Mouse (Mus musculus) midbrain, embryonic 14.5 days (tissue): ENCODE data around the gene Ttl. TPM values are rescaled to one million over a fixed set of nuclear protein-coding genes. Genes with fewer than 3 reads are reported as not detected.

Experiments used
- ATAC-seq: fragments of 200-750 bp; cut with Nextera tagmentation; 2 replicates; pipeline ENCODE4 v1.8.0; 2017; ENCODE audit warnings: moderate number of reproducible peaks, moderate library complexity; ENCODE audit not compliant: low FRiP score, low TSS enrichment
- DNase-seq: peaks from one replicate; pipeline ENCODE4 v3.0.0-alpha.2; 2015
- H3K27ac ChIP-seq: fragments of 300-500 bp; sonication (generic); replicated peaks from 2 replicates; pipeline ENCODE4 v1.5.1; 2014; ENCODE audit warnings: mild to moderate bottlenecking, low read depth, low read length, moderate library complexity
- H3K27me3 ChIP-seq: fragments of 300-500 bp; sonication (generic); 2 replicates; pipeline ENCODE4 v1.6.1; 2014; ENCODE audit warnings: low read length, control low read depth, mixed read lengths; ENCODE audit not compliant: control insufficient read depth, insufficient read depth
- H3K36me3 ChIP-seq: fragments of 300-500 bp; sonication (generic); 2 replicates; pipeline ENCODE4 v1.6.1; 2014; ENCODE audit warnings: low read length, control low read depth; ENCODE audit not compliant: control insufficient read depth, insufficient read depth
- H3K4me1 ChIP-seq: fragments of 300-500 bp; sonication (generic); 2 replicates; pipeline ENCODE4 v1.6.1; 2014; ENCODE audit warnings: mild to moderate bottlenecking, antibody characterized with exemption, low read length, control low read depth; ENCODE audit not compliant: control insufficient read depth, insufficient read depth
- H3K4me2 ChIP-seq: fragments of 300-500 bp; sonication (generic); 2 replicates; pipeline ENCODE4 v1.6.1; 2014; ENCODE audit warnings: mild to moderate bottlenecking, low read length, moderate library complexity
- H3K4me3 ChIP-seq: fragments of 300-500 bp; sonication (generic); replicated peaks from 2 replicates; pipeline ENCODE4 v1.5.1; 2014; ENCODE audit warnings: low read depth, low read length
- H3K9ac ChIP-seq: fragments of 300-500 bp; sonication (generic); replicated peaks from 2 replicates; pipeline ENCODE4 v1.6.1; 2014; ENCODE audit warnings: mild to moderate bottlenecking, low read length, moderate library complexity
- H3K9me3 ChIP-seq: fragments of 300-500 bp; sonication (generic); 2 replicates; pipeline ENCODE4 v1.6.1; 2016; ENCODE audit warnings: low read length, control low read depth, mixed read lengths; ENCODE audit not compliant: control insufficient read depth
- WGBS: fragments of 180-500 bp; shearing (Covaris S2); extraction: QIAGEN DNeasy Blood & Tissue Kit; methylation state at CpG from one replicate; pipeline ENCODE4 v1.1.7; 2014; 5-methylcytosine and 5-hydroxymethylcytosine counted together
- polyA plus RNA-seq: library from polyadenylated mRNA; unstranded; fragments of >200 nt; fragmentation: Nextera tagmentation; extraction: Ambion mirVana; gene quantifications from 2 replicates; pipeline ENCODE4 v1.2.1, GENCODE M21; 2014

Gene Ttl
- polyA plus RNA-seq, 1 experiment from 2014 or later, result 28.5 TPM

GRCm38 (mm10) chr2:129070296-129070695 lies 4.6 kb downstream of the Ttl start:
- 93% methylated on average over 3 of the region's 3 CpGs for WGBS
- H3K9ac ChIP-seq, result no peak overlapping the region
- no peak for ATAC-seq

DNA sequence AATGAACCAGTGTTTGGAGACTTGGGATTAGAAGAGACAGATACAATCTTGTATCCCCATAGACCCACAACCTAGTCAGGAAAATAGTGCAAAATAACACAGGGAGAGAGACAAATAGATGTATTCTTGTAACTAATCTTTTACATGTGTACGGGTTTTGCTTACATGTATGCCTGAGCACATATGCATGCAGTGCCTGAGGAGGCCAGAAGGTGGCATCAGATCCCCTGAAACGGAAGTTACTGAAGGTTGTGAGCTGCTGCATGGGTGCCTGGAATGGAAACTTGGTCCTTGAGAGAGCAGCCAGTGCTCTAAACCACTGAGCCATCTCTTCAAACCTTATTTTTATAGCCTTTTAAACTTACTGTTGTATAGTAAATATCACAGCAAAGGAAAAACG lies 12.6 kb downstream of the Ttl start:
- H3K9me3 ChIP-seq, result no peaks in the 10 kb centered on the region
- 83% methylated on average over 3 of the region's 3 CpGs for WGBS
- peaks cover 63% of the 10 kb centered on the region for H3K36me3 ChIP-seq
- DNase-seq, result peak; percentile 46
- H3K4me3 ChIP-seq, result no peak overlapping the region
- H3K27me3 ChIP-seq, result no peaks in the 10 kb centered on the region
- H3K4me2 ChIP-seq, result no peak overlapping the region
- no peak overlapping the region for H3K9ac ChIP-seq
- no peaks in the 10 kb centered on the region for H3K4me1 ChIP-seq
- no peak for ATAC-seq
- no peak overlapping the region for H3K27ac ChIP-seq

More at GRCm38 (mm10) chr2:129070296-129070695, 4.6 kb downstream of the Ttl start:
- peaks cover 15% of the 10 kb centered on the region for H3K4me1 ChIP-seq
- no peaks in the 10 kb centered on the region for H3K27me3 ChIP-seq
- no peak for DNase-seq
- no peak overlapping the region for H3K27ac ChIP-seq
- peaks cover 5% of the 10 kb centered on the region; the same call in 1 of the 2 replicates for H3K36me3 ChIP-seq
- no peak overlapping the region for H3K4me2 ChIP-seq
- no peak overlapping the region for H3K4me3 ChIP-seq
- H3K9me3 ChIP-seq, result no peaks in the 10 kb centered on the region

- H3K4me1 ChIP-seq, result no peaks in the 10 kb centered on the region
- H3K9ac ChIP-seq, result no peak overlapping the region
- DNase-seq (no peak), ATAC-seq (no peak)
- no peak overlapping the region for H3K4me3 ChIP-seq
- H3K9me3 ChIP-seq, result no peaks in the 10 kb centered on the region
- no peak overlapping the region for H3K27ac ChIP-seq
- no peaks in the 10 kb centered on the region for H3K27me3 ChIP-seq
- WGBS, result 91% methylated on average over 2 of the region's 2 CpGs
- H3K36me3 ChIP-seq, result peaks cover 69% of the 10 kb centered on the region
- no peak overlapping the region for H3K4me2 ChIP-seq
These were observed 13.5 kb downstream of the Ttl start for GRCm38 (mm10) chr2:129079194-129079593.

DNA sequence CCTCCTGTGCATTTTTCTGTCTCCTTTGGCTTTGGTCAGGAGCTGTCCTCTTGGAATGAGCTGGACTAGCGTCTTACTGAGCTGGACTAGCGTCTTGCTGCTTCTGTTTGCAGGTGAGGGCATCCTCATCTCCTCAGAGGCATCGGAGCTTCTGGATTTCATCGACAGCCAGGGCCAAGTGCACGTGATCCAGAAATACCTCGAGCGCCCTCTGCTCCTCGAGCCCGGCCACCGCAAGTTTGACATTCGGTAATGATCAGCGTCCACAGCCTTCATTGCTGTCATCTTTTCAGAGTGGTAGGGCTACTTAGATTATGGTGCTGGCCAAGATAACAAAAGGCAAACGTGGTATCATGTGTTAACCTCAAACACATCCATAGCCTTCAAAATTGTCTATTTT lies 15.4 kb downstream of the Ttl start:
- H3K27me3 ChIP-seq, result no peaks in the 10 kb centered on the region
- H3K27ac ChIP-seq, result no peak overlapping the region
- DNase-seq (no peak), ATAC-seq (no peak)
- no peak overlapping the region for H3K4me3 ChIP-seq
- H3K9ac ChIP-seq, result no peak overlapping the region
- H3K9me3 ChIP-seq, result no peaks in the 10 kb centered on the region
- no peak overlapping the region for H3K4me2 ChIP-seq
- H3K4me1 ChIP-seq, result no peaks in the 10 kb centered on the region
- H3K36me3 ChIP-seq, result peaks cover 75% of the 10 kb centered on the region
- WGBS, result 74% methylated on average over 13 of the region's 13 CpGs

GRCm38 (mm10) chr2:129083514-129083913 lies 17.8 kb downstream of the Ttl start:
- Histone ChIP-seq H3K27ac (no peak overlapping the region), H3K4me3 (no peak overlapping the region), H3K4me1 (no peaks in the 10 kb centered on the region), H3K9ac (no peak overlapping the region), H3K36me3 (peaks cover 65% of the 10 kb centered on the region), H3K4me2 (no peak overlapping the region), H3K9me3 (no peaks in the 10 kb centered on the region), H3K27me3 (no peaks in the 10 kb centered on the region)
- no peak for DNase-seq
- 95% methylated on average over 5 of the region's 5 CpGs for whole genome bisulfite sequencing
- ATAC-seq, result no peak

GRCm38 (mm10) chr2:129084959-129085358 lies 19.2 kb downstream of the Ttl start:
- H3K36me3 ChIP-seq, result peaks cover 66% of the 10 kb centered on the region
- 49% methylated on average over 2 of the region's 2 CpGs for WGBS

DNA sequence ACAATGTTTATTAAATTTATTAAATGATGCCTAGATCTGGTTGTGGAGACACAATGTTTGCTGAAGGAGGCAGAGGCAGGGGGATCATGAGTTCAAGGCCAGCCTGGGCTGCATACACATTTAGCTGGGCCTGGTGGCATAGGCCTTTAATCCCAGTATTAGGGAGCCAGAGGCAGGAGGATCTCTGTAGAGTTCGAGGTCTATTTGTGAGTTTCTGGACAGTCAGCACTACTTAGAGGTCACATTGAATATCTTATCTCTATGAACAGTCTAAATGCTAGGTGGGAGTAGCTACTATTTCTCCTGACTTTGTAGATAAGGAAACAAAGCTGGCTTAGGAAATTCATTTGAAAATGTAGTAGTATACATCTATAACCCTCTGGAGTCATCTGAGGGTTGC lies 21.8 kb downstream of the Ttl start:
- ATAC-seq (no peak), DNase-seq (no peak)
- Histone ChIP-seq H3K4me3 (no peak overlapping the region), H3K4me2 (no peak overlapping the region), H3K9me3 (no peaks in the 10 kb centered on the region), H3K27ac (no peak overlapping the region), H3K4me1 (no peaks in the 10 kb centered on the region), H3K9ac (no peak overlapping the region), H3K36me3 (peaks cover 64% of the 10 kb centered on the region), H3K27me3 (no peaks in the 10 kb centered on the region)
- 93% methylated on average over 1 of the region's 1 CpGs for WGBS

More at GRCm38 (mm10) chr2:129084959-129085358, 19.2 kb downstream of the Ttl start:
- DNase-seq (peak; percentile 72), ATAC-seq (no peak)
- Histone ChIP-seq H3K4me1 (no peaks in the 10 kb centered on the region), H3K27ac (no peak overlapping the region), H3K4me2 (no peak overlapping the region), H3K4me3 (no peak overlapping the region), H3K9ac (no peak overlapping the region), H3K27me3 (no peaks in the 10 kb centered on the region), H3K9me3 (no peaks in the 10 kb centered on the region)

DNA sequence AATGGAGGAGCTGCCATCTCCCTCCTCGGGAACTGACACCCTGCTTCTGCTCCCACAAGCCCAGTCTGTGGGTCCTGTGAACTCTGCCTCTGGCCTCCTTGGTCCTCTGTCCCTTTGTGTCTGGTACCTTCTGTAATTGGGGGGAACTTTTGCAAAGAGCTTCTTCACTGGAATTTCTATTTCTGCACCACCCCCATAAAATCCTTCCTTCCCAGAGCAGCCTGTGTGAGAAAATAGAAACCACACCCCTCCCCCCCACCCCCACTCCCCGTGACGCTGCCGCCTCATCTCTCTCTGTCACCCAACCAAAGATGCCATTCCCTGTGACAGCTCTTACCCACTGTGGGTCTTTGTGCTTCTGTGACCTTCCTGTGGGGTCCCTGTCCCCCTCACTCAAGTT lies 24.6 kb downstream of the Ttl start:
- H3K4me1 ChIP-seq, result no peaks in the 10 kb centered on the region
- H3K4me3 ChIP-seq, result no peak overlapping the region
- DNase-seq, result no peak
- no peak overlapping the region for H3K4me2 ChIP-seq
- H3K27ac ChIP-seq, result no peak overlapping the region
- no peak for ATAC-seq
- H3K9ac ChIP-seq, result no peak overlapping the region
- no peaks in the 10 kb centered on the region for H3K27me3 ChIP-seq
- WGBS, result 80% methylated on average over 4 of the region's 4 CpGs
- no peaks in the 10 kb centered on the region for H3K9me3 ChIP-seq
- peaks cover 72% of the 10 kb centered on the region for H3K36me3 ChIP-seq

GRCm38 (mm10) chr2:129092810-129093209 lies 27.1 kb downstream of the Ttl start:
- Histone ChIP-seq H3K9me3 (no peaks in the 10 kb centered on the region), H3K27ac (no peak overlapping the region), H3K9ac (no peak overlapping the region), H3K4me2 (no peak overlapping the region), H3K4me1 (no peaks in the 10 kb centered on the region), H3K4me3 (no peak overlapping the region), H3K27me3 (no peaks in the 10 kb centered on the region), H3K36me3 (peaks cover 59% of the 10 kb centered on the region)
- 94% methylated on average over 12 of the region's 12 CpGs for WGBS
- DNase-seq (no peak), ATAC-seq (no peak)
